Mouse (Mus musculus) T-helper 2 cell (primary cell): ENCODE measurements around the gene Baat.
"Not testable (repeated sequence)": the region's sequence is repeated elsewhere in the genome, so short reads cannot be mapped to it uniquely, and the experiment has no call there.

Experiments
- in situ Hi-C: fragments of 300-600 bp; cut with MboI, MseI; formaldehyde crosslinking; loops from one replicate; pipeline ENCODE4 v1.15.1; 2025; ENCODE audit warnings: high pct_unique_total_duplicates

The Baat gene

GRCm38 (mm10) chr4:49485934-49486650 is 20.3 kb downstream of the Baat start:
- in situ Hi-C loops = not testable (repeated sequence)

DNA sequence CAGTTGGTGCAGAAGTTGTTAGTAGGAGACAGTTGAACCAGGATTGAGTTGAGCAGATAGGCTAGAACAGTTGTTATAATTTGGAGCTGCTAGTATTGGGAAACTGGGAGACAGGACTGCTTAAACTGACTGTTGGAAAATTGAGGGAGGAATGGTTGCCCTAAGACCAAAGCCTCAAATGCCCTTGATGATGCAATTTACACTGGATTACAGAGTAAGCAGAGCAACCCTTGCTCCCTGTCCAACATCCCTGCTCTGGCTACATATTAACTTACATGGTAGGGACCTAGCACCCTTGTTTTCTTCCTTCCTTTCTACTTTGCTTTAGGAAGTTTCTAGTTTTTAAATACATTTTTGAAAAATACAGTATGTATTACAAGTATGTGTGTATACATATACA is 20.9 kb downstream of the Baat start:
- in situ Hi-C loops = no loop called here

DNA sequence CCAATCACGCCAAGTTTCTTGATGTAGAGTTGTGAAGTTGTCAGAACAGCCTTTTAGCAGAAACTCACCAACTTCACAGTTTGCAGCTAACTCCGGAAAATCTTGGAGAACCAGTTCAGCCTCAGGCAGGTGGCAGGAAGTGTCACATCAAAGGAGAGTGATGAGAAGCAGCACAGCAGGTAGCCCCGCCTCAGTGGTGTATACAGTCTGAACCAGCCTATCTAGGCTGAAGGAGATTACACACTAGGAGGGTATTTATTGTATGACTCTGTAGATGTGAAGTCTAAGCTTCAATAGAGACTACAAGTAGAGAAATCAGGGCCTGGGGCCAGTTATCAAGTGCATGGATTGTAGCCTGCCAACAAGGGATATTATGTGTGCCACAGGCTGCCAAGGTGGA is 25.5 kb downstream of the Baat start:
- in situ Hi-C loops = no loop called here

GRCm38 (mm10) chr4:49480104-49480760 is 26.1 kb downstream of the Baat start:
- in situ Hi-C loops = no loop called here

DNA sequence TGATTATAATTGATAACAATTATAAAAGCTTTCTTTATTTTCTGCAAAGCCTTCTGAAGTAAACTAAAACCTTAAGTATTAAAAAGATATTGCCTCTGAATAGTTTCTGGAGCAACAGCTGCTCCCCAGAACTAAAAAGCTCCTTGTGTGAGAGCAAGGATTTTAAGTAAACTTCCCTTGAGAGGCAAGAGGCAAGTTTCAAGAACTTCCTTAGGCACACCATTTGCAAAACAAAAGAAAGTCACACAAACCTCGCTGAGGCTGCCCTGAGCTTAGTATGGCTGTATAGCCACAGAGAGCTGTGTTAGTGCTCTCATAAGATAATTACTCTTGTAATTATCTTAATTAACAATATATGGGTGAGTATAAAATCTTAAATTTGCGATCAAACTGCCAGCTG is 27.3 kb downstream of the Baat start:
- in situ Hi-C loops = not testable (repeated sequence)

GRCm38 (mm10) chr4:49478118-49478877 is 28.1 kb downstream of the Baat start:
- in situ Hi-C loops = no loop called here

DNA sequence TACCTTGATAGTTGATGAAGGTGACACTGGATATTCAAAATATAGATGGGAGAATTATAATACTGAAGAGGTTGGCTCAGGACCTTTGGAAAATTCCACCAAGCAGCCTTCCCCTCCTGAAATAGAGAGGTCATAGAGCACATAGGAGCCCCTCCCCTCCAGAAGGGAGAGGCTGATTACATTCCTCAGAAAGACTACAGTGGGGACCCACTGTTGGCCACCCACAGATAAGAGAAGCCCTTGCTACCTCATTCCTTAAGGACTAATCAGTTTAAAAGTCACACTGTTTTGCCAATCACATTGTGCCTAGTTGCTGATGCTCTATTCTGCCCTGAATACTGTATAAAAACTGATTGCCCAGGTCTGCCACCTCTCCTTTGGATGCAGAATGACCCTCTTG is 31.8 kb downstream of the Baat start:
- in situ Hi-C loops = no loop called here

GRCm38 (mm10) chr4:49473435-49474100 is 32.8 kb downstream of the Baat start, which contains the start of gene Acnat1:
Acnat1 (minus strand) TSS chr4:49473912.
- in situ Hi-C loops = no loop called here

DNA sequence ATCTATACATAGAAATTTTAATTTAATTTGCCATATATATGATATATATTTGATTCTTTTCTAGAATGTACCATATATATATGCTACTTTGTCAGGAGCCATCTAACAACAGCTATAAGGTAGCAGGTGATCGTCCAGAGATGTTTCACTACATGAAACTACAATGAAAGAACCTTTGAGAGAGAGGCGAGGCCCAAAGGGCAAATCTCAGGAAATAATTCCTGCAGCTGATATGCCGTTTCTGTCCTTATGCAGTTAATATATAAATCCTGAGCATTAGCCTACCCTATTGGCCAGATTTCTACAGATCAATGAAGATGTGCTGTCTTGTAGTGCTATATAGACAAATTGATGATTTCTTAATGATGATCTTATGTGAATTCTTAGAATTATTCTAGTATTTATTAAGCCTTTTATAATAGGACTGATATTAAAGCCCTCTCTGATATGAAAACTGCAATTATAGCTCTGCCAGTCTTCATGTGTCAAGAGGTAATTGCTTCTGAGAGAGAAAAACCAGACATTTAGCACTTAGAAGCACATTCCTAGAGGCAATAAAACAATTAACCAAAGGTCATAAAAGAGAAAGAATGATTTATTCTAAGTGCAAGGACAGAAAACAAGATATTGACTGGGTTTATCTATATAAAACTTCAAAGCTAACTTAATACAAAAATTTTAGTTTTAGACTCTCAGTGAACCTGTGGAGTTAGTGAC is 36.8 kb downstream of the Baat start:
- in situ Hi-C loops = no loop called here

- in situ Hi-C loops = no loop called here
These were observed 39.0 kb downstream of the Baat start for GRCm38 (mm10) chr4:49467360-49467759.

DNA sequence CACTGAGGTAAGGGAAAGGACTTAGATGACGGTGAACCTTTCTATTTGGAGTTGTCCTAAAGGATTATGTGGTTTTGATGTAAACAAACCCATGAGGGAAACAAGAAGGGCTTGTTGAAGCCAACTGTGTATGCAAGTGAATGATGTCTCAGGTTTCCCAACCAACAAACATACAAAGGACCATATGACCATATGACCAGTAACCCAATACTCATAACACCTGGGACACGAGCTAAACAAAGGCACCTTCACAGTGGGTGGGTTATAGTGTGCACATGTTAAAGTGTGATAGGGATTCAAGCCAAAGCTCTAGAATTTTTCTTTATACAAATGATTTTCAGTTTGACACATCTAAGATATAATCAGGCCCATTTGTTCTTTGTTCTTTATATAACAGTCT is 50.2 kb downstream of the Baat start:
- in situ Hi-C loops = no loop called here

DNA sequence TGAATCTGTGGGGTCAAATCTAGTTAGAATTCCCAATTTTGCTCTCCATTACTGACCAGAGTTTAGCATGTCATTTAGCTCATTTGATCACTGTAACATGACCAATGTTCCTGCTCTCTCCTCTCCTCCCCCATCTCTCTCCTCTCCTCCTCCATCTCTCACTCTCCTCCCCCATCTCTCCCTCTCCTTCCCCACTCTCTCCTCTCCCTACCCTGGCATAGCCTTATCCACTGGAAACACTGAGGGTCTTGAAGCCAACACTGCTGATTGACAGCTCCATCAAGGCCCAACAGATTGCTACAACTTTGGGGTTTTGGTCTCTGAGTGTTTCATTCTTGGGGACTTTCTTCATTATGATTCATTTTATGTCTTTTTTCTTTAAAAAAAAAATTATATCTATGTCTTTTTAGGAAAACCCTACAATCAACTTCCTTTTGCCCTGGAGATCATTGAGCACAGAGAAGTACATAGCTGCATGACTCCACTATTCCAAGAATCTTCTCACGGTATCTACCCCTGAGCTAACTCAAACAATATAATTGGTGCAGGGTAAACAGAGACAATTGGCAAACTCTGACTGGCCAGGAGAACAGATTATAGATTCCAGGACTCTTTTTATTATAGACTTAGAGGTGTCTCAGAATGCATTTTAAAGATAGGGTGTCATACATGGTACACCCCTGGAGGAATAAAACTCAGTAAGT is 54.4 kb downstream of the Baat start:
- in situ Hi-C loops = no loop called here

DNA sequence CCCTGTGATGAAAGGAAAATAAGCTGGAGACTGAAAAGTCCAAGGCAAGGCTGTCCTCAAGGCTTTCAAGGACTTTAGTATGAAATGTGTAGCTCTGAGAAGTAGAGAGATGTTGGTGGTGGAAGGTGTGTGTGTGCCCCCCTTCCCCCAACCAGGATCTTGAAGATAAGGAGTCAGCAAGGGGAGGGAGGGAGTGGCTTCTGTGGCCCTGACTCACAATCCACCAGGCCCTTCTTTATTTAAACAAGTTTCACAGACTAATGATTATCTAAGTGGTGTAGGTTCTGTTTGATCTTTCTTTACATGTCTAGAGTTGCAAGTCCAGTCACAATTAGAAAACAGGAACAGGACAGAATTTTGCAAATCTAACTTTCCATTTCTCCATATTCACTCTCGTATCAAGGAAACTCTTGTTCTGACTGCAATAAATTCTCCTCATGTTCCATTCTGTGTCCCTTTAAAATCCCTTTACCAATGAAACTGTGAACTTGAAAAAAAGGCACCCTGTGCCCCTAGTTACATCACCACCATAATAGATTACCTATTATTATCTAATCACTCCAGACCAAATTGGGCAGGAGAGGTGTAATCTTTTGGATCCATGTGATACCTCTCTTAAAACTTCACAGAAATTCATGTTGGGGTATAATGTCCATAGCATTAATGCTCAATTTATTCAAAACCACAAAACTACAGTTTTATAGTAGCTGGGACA is 55.1 kb downstream of the Baat start:
- in situ Hi-C loops = not testable (repeated sequence)
